Mouse (Mus musculus): ENCODE data around the gene Anxa9. TPM values are rescaled to one million over a fixed set of nuclear protein-coding genes. Genes with fewer than 3 reads are reported as not detected.
"Not testable (repeated sequence)": the region's sequence is repeated elsewhere in the genome, so short reads cannot be mapped to it uniquely, and the experiment has no call there.

Anxa9 gene
- polyA plus RNA-seq (2015; fragmentation: Nextera tagmentation; extraction: Ambion mirVana), result 0.60 and 0.79 TPM in 2 replicates

DNA sequence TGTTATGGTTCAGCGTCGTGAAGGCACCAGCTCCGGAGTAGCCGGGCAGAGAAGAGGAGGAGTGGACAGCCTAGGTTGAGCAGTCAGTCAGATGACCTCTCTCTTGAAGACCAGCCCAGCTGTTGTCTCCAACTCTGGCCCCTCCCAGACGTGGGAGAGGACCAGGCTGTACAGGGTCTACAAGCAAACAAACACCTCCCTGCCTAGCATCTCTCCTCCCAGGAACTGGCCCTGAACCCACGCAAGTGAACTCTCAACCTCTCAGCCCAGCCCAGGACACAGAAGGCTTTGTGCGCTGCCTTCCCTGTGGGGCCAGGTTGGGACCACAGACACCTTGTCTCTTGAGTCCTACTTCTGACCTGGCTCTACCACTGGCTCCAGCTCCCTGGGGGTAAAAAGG is at the start of gene Anxa9:
TSS of gene Anxa9 (minus strand) at position 77 of the 400 bp plus-strand sequence.
- H3K4me3 ChIP-seq (ENCODE audit: low read length), result no peak within 1 kb of the TSS
- H3K9me3 ChIP-seq (replicated peaks; ENCODE audit: control insufficient read depth, low read length), result no peaks in the 10 kb centered on the region
- no peak within 1 kb of the TSS for H3K4me2 ChIP-seq (ENCODE audit: low read depth, low read length)
- no peak within 1 kb of the TSS for H3K9ac ChIP-seq (ENCODE audit: low read length)
- no peak for ATAC-seq (replicated peaks; ENCODE audit: extremely low read depth, insufficient read depth, low FRiP score)
- no peaks in the 10 kb centered on the region for H3K36me3 ChIP-seq (ENCODE audit: control insufficient read depth, insufficient read depth)
- 48% methylated on average over 7 of the region's 7 CpGs for WGBS
- H3K4me1 ChIP-seq (ENCODE audit: control insufficient read depth, insufficient read depth, low read length), result peaks cover 3% of the 10 kb centered on the region; the same call in 1 of the 2 replicates
- H3K27ac ChIP-seq (ENCODE audit: low read length), result no peak within 1 kb of the TSS
- no peaks in the 10 kb centered on the region for H3K27me3 ChIP-seq (ENCODE audit: control insufficient read depth, insufficient read depth, low read length)

DNA sequence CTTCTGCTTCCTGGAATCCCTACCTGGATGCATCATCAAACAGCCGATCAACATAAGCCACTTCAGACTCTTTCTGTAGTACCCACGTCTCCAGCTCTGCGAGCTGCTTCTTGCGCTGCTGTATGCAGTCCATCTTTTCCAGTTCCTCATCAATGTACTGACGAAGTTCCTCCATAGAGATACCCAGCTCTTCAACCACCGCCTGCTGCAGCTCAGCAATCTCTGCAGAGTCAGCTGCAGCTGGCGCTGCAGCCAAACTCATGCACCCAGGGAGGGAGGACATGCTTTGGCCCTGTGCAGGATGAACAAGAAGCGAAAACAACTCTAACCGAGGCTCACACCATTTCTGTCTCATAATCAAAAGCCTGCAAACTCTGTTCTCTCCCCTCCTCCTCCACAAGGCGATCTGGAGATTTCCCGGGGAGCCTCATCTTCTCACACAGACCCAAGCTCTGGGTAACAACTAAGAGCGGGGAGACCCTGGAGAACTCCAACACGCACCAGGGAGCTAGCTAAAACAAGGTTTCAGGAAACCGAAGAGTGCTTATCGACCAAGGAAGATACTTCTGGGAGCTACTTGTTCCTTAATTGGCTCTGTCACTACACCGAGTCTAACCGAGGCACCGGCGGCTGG is 49.1 kb upstream of the Anxa9 start:
- H3K4me1 ChIP-seq (ENCODE audit: control insufficient read depth, insufficient read depth, low read length); H3K9me3 ChIP-seq (replicated peaks; ENCODE audit: control insufficient read depth, low read length); H3K27ac ChIP-seq (ENCODE audit: low read length); H3K27me3 ChIP-seq (ENCODE audit: control insufficient read depth, insufficient read depth, low read length); H3K9ac ChIP-seq (ENCODE audit: low read length); ATAC-seq (replicated peaks; ENCODE audit: extremely low read depth, insufficient read depth, low FRiP score): not testable (repeated sequence)
- peak overlapping the region; percentile 60 for H3K4me3 ChIP-seq (ENCODE audit: low read length)
- peaks cover 14% of the 10 kb centered on the region for H3K36me3 ChIP-seq (ENCODE audit: control insufficient read depth, insufficient read depth)
- WGBS, result 16% methylated on average over 6 of the region's 19 CpGs
- peak overlapping the region; percentile 59 for H3K4me2 ChIP-seq (ENCODE audit: low read depth, low read length)

DNA sequence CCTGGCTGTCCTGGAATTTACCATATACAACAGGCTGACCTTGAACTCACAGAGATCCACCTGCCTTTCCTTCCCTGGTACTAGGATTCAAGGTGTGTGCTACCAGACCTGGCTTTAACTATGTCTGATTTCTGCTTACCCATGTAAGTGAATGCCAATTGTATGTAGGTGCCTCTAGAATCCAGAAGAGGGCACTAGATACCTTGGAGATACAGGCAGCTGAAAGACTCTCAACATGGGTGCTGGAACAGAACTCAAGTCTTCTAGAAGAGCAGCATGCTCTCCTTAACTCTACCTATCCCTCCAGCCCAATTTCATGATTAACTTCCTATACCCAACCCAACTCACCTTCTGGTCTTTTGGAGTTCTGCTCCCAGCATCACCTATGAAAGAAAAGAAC is 42.5 kb upstream of the Anxa9 start:
- no peak overlapping the region for H3K27ac ChIP-seq (ENCODE audit: low read length)
- H3K9ac ChIP-seq (ENCODE audit: low read length), result no peak overlapping the region
- no peak overlapping the region for H3K4me3 ChIP-seq (ENCODE audit: low read length)
- no peak overlapping the region for H3K4me2 ChIP-seq (ENCODE audit: low read depth, low read length)
- H3K9me3 ChIP-seq (replicated peaks; ENCODE audit: control insufficient read depth, low read length), result no peaks in the 10 kb centered on the region; the same call in 1 of the 2 replicates
- H3K27me3 ChIP-seq (ENCODE audit: control insufficient read depth, insufficient read depth, low read length), result no peaks in the 10 kb centered on the region
- ATAC-seq (replicated peaks; ENCODE audit: extremely low read depth, insufficient read depth, low FRiP score), result no peak
- peaks cover 59% of the 10 kb centered on the region for H3K36me3 ChIP-seq (ENCODE audit: control insufficient read depth, insufficient read depth)
- no peaks in the 10 kb centered on the region for H3K4me1 ChIP-seq (ENCODE audit: control insufficient read depth, insufficient read depth, low read length)

DNA sequence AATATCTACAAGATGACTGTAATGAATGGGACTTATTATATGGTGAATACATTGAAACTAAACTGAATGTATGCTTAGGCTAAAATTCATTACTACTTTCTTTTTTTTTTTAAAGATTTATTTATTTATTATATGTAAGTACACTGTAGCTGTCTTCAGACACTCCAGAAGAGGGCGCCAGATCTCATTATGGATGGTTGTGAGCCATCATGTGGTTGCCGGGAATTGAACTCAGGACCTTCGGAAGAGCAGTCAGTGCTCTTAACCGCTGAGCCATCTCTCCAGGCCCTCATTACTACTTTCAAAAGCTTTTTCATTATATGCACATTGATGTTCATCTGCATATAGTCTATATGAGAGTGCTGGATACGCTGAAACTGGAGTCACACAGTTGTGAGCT is 41.4 kb upstream of the Anxa9 start:
- not testable (repeated sequence) for H3K4me2 ChIP-seq (ENCODE audit: low read depth, low read length); ATAC-seq (replicated peaks; ENCODE audit: extremely low read depth, insufficient read depth, low FRiP score); H3K27me3 ChIP-seq (ENCODE audit: control insufficient read depth, insufficient read depth, low read length); H3K9ac ChIP-seq (ENCODE audit: low read length); H3K9me3 ChIP-seq (replicated peaks; ENCODE audit: control insufficient read depth, low read length); H3K4me1 ChIP-seq (ENCODE audit: control insufficient read depth, insufficient read depth, low read length); H3K4me3 ChIP-seq (ENCODE audit: low read length); H3K27ac ChIP-seq (ENCODE audit: low read length)
- WGBS, result 94% methylated on average over 5 of the region's 5 CpGs
- peaks cover 62% of the 10 kb centered on the region for H3K36me3 ChIP-seq (ENCODE audit: control insufficient read depth, insufficient read depth)

DNA sequence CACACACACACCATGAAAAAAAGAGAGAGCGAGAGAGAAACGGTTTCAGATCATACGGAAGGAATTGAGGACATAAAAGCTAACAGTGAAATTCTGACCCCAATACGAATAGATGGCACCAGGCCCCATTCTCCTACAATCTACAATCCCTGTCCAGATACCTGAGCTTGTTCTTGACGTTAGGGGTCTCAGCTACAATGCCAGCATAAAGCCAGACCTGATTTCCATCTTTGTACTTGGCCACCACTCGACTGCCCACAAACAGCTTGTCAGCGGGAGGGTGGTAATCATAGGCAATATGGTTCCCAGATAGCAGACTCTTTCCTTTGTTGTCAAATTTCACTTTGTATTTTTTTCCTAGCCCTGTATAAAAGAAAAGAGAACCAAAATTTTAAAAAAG is 39.5 kb upstream of the Anxa9 start:
- Histone ChIP-seq H3K27ac (ENCODE audit: low read length) (no peak overlapping the region), H3K4me3 (ENCODE audit: low read length) (no peak overlapping the region), H3K4me1 (ENCODE audit: control insufficient read depth, insufficient read depth, low read length) (no peaks in the 10 kb centered on the region), H3K27me3 (ENCODE audit: control insufficient read depth, insufficient read depth, low read length) (no peaks in the 10 kb centered on the region), H3K4me2 (ENCODE audit: low read depth, low read length) (no peak overlapping the region), H3K36me3 (ENCODE audit: control insufficient read depth, insufficient read depth) (peaks cover 59% of the 10 kb centered on the region), H3K9ac (ENCODE audit: low read length) (no peak overlapping the region), H3K9me3 (replicated peaks; ENCODE audit: control insufficient read depth, low read length) (no peaks in the 10 kb centered on the region; the same call in 1 of the 2 replicates)
- no peak for ATAC-seq (replicated peaks; ENCODE audit: extremely low read depth, insufficient read depth, low FRiP score)
- 91% methylated on average over 7 of the region's 7 CpGs for WGBS

DNA sequence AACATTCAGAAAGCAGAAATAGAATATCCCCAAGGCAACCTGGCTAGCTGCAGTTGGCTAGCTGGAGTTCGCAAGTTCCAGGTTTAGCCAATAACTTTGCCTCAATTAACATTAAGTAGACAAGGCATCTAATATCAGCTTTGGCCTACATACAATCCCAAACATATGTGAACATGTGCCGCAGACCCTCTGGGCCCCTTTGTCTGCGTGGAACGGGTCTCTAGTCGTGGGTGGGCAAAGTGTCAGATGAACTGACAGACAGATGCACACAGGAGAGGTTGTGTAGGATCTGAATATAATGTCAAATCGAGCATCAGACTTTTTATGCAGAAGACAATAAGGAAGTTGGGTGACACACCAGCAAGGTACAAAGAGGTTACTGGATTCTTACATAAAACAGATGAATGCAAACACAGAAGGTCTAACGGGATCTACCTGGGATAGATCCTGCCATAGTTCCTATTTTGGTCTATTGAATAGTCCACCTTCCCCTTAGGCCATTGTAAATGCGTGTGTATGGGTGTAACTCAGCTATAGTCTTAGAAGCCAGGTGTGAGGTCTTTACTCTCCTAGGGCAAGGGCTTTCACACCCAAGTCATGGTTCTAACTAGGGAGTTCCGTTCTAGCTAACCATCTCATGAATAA is 36.5 kb upstream of the Anxa9 start:
- not testable (repeated sequence) for H3K27ac ChIP-seq (ENCODE audit: low read length); H3K9me3 ChIP-seq (replicated peaks; ENCODE audit: control insufficient read depth, low read length); H3K9ac ChIP-seq (ENCODE audit: low read length); ATAC-seq (replicated peaks; ENCODE audit: extremely low read depth, insufficient read depth, low FRiP score); H3K27me3 ChIP-seq (ENCODE audit: control insufficient read depth, insufficient read depth, low read length); H3K4me2 ChIP-seq (ENCODE audit: low read depth, low read length); H3K4me1 ChIP-seq (ENCODE audit: control insufficient read depth, insufficient read depth, low read length); H3K4me3 ChIP-seq (ENCODE audit: low read length)
- peaks cover 68% of the 10 kb centered on the region for H3K36me3 ChIP-seq (ENCODE audit: control insufficient read depth, insufficient read depth)
- WGBS, result 95% methylated on average over 9 of the region's 9 CpGs

DNA sequence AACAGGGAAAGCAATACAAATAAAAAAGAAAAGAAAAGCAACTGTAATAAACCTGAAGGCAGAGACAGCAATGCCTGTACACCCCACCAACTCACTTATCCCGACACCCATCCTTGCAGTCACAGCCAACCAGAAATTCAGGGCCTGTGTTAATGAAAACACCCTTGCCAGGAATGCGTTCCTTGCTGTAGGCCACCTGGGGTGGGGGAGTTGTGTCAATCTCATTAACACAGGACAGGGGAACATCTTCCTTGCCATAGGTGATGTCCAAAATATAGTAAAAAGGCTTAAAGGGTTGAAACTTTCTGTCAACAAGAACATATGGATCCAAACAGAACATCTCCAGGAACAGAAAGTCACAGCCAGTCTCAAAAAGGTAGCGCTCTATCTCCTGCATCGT is 31.3 kb upstream of the Anxa9 start:
- Histone ChIP-seq H3K4me2 (ENCODE audit: low read depth, low read length) (no peak overlapping the region), H3K27ac (ENCODE audit: low read length) (no peak overlapping the region), H3K4me1 (ENCODE audit: control insufficient read depth, insufficient read depth, low read length) (no peaks in the 10 kb centered on the region), H3K27me3 (ENCODE audit: control insufficient read depth, insufficient read depth, low read length) (no peaks in the 10 kb centered on the region), H3K9me3 (replicated peaks; ENCODE audit: control insufficient read depth, low read length) (no peaks in the 10 kb centered on the region), H3K36me3 (ENCODE audit: control insufficient read depth, insufficient read depth) (peaks cover 70% of the 10 kb centered on the region), H3K9ac (ENCODE audit: low read length) (no peak overlapping the region), H3K4me3 (ENCODE audit: low read length) (no peak overlapping the region)
- WGBS, result 96% methylated on average over 4 of the region's 4 CpGs
- no peak for ATAC-seq (replicated peaks; ENCODE audit: extremely low read depth, insufficient read depth, low FRiP score)

DNA sequence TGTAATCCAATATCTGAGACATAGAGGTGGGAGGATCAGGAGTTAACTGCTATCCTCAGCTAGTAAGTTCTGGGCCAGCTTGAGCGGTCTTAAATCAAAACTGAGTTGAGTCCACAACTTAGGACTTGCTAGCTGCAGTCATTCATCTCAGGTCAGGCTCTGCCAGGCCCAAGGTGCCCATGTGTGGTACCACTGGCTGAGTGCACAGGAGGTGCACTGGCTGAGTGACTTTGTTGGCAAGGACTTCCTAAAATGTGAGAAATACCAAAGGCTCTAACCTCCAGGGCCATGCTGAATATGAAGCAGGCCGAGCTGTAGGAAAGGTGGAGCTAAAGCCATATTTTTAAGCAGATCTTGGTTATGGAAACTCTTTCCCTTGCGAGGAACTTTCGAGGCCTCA is 30.4 kb upstream of the Anxa9 start:
- Histone ChIP-seq H3K9ac (ENCODE audit: low read length) (no peak overlapping the region), H3K4me1 (ENCODE audit: control insufficient read depth, insufficient read depth, low read length) (no peaks in the 10 kb centered on the region), H3K27ac (ENCODE audit: low read length) (no peak overlapping the region), H3K4me3 (ENCODE audit: low read length) (no peak overlapping the region), H3K9me3 (replicated peaks; ENCODE audit: control insufficient read depth, low read length) (no peaks in the 10 kb centered on the region), H3K27me3 (ENCODE audit: control insufficient read depth, insufficient read depth, low read length) (no peaks in the 10 kb centered on the region), H3K4me2 (ENCODE audit: low read depth, low read length) (no peak overlapping the region), H3K36me3 (ENCODE audit: control insufficient read depth, insufficient read depth) (peaks cover 73% of the 10 kb centered on the region)
- ATAC-seq (replicated peaks; ENCODE audit: extremely low read depth, insufficient read depth, low FRiP score), result no peak
- 92% methylated on average over 4 of the region's 4 CpGs for WGBS

DNA sequence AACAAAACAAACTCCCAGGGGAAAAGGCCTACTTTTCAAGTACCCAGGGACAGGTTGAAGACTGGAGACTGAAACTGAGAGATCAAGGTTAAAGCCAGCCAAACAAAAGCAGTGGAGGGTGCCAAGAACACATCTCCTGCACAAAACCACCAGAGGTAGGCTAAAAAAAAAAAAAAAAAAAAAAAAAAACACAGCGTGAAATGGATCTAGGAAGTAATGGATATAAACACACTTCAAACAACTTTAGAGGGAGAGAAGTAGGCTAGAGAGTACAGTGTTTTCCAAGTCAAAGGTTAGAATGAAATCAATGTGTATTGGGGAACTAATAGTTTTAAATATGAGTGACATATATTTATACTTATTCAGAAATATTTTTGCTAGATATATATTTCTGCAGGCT is 24.6 kb upstream of the Anxa9 start:
- 88% methylated on average over 1 of the region's 1 CpGs for WGBS
- Histone ChIP-seq H3K36me3 (ENCODE audit: control insufficient read depth, insufficient read depth) (peaks cover 46% of the 10 kb centered on the region), H3K27ac (ENCODE audit: low read length) (no peak overlapping the region), H3K9ac (ENCODE audit: low read length) (no peak overlapping the region), H3K4me3 (ENCODE audit: low read length) (no peak overlapping the region), H3K4me1 (ENCODE audit: control insufficient read depth, insufficient read depth, low read length) (no peaks in the 10 kb centered on the region), H3K9me3 (replicated peaks; ENCODE audit: control insufficient read depth, low read length) (no peaks in the 10 kb centered on the region), H3K27me3 (ENCODE audit: control insufficient read depth, insufficient read depth, low read length) (no peaks in the 10 kb centered on the region), H3K4me2 (ENCODE audit: low read depth, low read length) (no peak overlapping the region)
- ATAC-seq (replicated peaks; ENCODE audit: extremely low read depth, insufficient read depth, low FRiP score), result no peak
